8 mouse cellular contexts compared by ENCODE assay signal in the genomic region with DNA sequence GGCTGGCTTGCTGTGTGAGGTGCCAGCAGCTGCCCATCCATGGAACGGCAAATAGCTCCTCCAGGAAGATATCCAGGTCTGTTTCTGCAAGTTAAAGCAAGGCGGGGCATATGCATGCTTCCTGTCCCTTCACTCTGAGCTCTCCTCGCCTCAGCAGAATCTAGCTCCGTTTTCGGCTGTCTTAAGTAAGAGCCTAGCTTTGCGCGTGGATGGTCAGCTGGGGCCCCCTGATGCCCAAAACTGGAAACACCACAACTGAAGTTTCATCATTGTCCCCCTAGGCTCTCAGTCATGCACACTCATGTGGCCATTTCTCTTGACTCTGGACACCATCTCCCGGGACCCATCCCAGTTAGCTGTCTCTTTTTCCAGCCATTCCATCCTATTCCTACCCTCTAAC. TPM values are rescaled to one million over a fixed set of nuclear protein-coding genes. Genes with fewer than 3 reads are reported as not detected.
A peak's percentile ranks its signal among the peaks of the same experiment; 100 is the strongest.
DNase-seq lines count a peak whose midpoint lies in the region; ATAC-seq lines count a peak whose summit lies in the region.
"Had no signal": no experiment of that assay in that cellular context is flagged by ENCODE, and none has a peak within 500 bp of the region (broad histone marks: within the 10 kb centered on the region; RNA-seq: fewer than 3 reads in every experiment).

No protein-coding gene starts in this region.

- H3K36me3 ChIP-seq in heart, embryonic 13.5 days: no peaks in the 10 kb centered on the region
- no peaks in the 10 kb centered on the region for H3K36me3 ChIP-seq in midbrain, embryonic 11.5 days (ENCODE audit: control insufficient read depth, insufficient read depth, low read length)
- H3K36me3 ChIP-seq in stomach, embryonic 16.5 days (ENCODE audit: control insufficient read depth, insufficient read depth, low read length): no peaks in the 10 kb centered on the region
- H3K36me3 ChIP-seq: neural tube, embryonic 12.5 days had no signal

- peak overlapping the region; percentile 35 for H3K4me2 ChIP-seq in heart, embryonic 13.5 days
- H3K4me2 ChIP-seq in midbrain, embryonic 11.5 days: no peak overlapping the region
- H3K4me2 ChIP-seq in stomach, embryonic 16.5 days (ENCODE audit: low read depth, low read length): no peak overlapping the region
- H3K4me2 ChIP-seq: neural tube, embryonic 12.5 days had no signal

- no peaks in the 10 kb centered on the region for H3K9me3 ChIP-seq in heart, embryonic 13.5 days
- no peaks in the 10 kb centered on the region for H3K9me3 ChIP-seq in midbrain, embryonic 11.5 days (ENCODE audit: control insufficient read depth, low read length)
- H3K9me3 ChIP-seq in stomach, embryonic 16.5 days (replicated peaks; ENCODE audit: control insufficient read depth, low read length): no peaks in the 10 kb centered on the region
- H3K9me3 ChIP-seq: neural tube, embryonic 12.5 days had no signal

- DNase-seq in thymus, postnatal 4 days: peak; percentile 13
- DNase-seq in thymus, adult 18-20 months: no peak
- DNase-seq in cerebellum, postnatal 10 days: peak; percentile 66 to 69
- DNase-seq in layer of hippocampus, postnatal 25 days (ENCODE audit: extremely low spot score in 1 of 2, low spot score in 1 of 2): peak; percentile 32 to 55
- peak; percentile 83 for DNase-seq in midbrain, embryonic 11.5 days (ENCODE audit: low spot score, missing footprints)

- no peak overlapping the region for H3K27ac ChIP-seq in heart, embryonic 13.5 days (replicated peaks)
- H3K27ac ChIP-seq in midbrain, embryonic 11.5 days (ENCODE audit: low read depth, low read length): no peak overlapping the region
- H3K27ac ChIP-seq in stomach, embryonic 16.5 days (ENCODE audit: low read length): no peak overlapping the region
- H3K27ac ChIP-seq: neural tube, embryonic 12.5 days had no signal

- H3K4me3 ChIP-seq in heart, embryonic 13.5 days: no peak overlapping the region
- H3K4me3 ChIP-seq in midbrain, embryonic 11.5 days (ENCODE audit: low read depth, low read length): no peak overlapping the region
- H3K4me3 ChIP-seq in stomach, embryonic 16.5 days (replicated peaks; ENCODE audit: low read length): no peak overlapping the region
- H3K4me3 ChIP-seq: neural tube, embryonic 12.5 days had no signal

- no peak overlapping the region for H3K9ac ChIP-seq in heart, embryonic 13.5 days
- H3K9ac ChIP-seq in midbrain, embryonic 11.5 days (ENCODE audit: low read length): no peak overlapping the region
- 0 out of 2 replicates have a peak overlapping the region, but pooled peaks have one; percentile 16 for H3K9ac ChIP-seq in stomach, embryonic 16.5 days (ENCODE audit: low read length)
- H3K9ac ChIP-seq: neural tube, embryonic 12.5 days had no signal

- 24% methylated on average over 8 of the region's 8 CpGs for WGBS in heart, embryonic 13.5 days
- 36% methylated on average over 8 of the region's 8 CpGs for WGBS in midbrain, embryonic 11.5 days
- WGBS in stomach, embryonic 16.5 days: 24% methylated on average over 8 of the region's 8 CpGs

- peaks cover 3% of the 10 kb centered on the region; the same call in 1 of the 2 replicates for H3K4me1 ChIP-seq in heart, embryonic 13.5 days
- H3K4me1 ChIP-seq in midbrain, embryonic 11.5 days (ENCODE audit: control insufficient read depth, insufficient read depth, low read length): no peaks in the 10 kb centered on the region
- H3K4me1 ChIP-seq in stomach, embryonic 16.5 days (ENCODE audit: control insufficient read depth, insufficient read depth, low read length): no peaks in the 10 kb centered on the region
- H3K4me1 ChIP-seq: neural tube, embryonic 12.5 days had no signal

- ATAC-seq in heart, embryonic 13.5 days (ENCODE audit: extremely low read depth, insufficient number of reproducible peaks, low FRiP score, low TSS enrichment): no peak
- ATAC-seq in midbrain, embryonic 11.5 days (ENCODE audit: low FRiP score): no peak
- peak; percentile 61; the same call in 1 of the 2 replicates for ATAC-seq in stomach, embryonic 16.5 days (ENCODE audit: insufficient read depth, low FRiP score)

- H3K27me3 ChIP-seq in heart, embryonic 13.5 days (replicated peaks): no peaks in the 10 kb centered on the region; the same call in 1 of the 2 replicates
- H3K27me3 ChIP-seq in midbrain, embryonic 11.5 days (ENCODE audit: control insufficient read depth, insufficient read depth, low read length): no peaks in the 10 kb centered on the region
- H3K27me3 ChIP-seq in stomach, embryonic 16.5 days (ENCODE audit: control insufficient read depth, insufficient read depth, low read length): no peaks in the 10 kb centered on the region
- H3K27me3 ChIP-seq: neural tube, embryonic 12.5 days had no signal

RNA-seq across cellular contexts. Expression of a gene that starts 34.3 kb away (rescaled TPM):
- polyA plus RNA-seq in heart, embryonic 13.5 days (2015; fragmentation: Nextera tagmentation; extraction: Ambion mirVana): 21.8 and 23.5 TPM in 2 replicates
- 10 to 100 TPM; 51.5 to 70.2 TPM for total RNA-seq in layer of hippocampus, postnatal 25 days (2021)
- 33.7 and 35.3 TPM in 2 replicates for polyA plus RNA-seq in midbrain, embryonic 11.5 days (2014; fragmentation: Nextera tagmentation; extraction: Ambion mirVana)
- polyA plus RNA-seq in stomach, embryonic 16.5 days (2015; fragmentation: Nextera tagmentation; extraction: Ambion mirVana): 26.4 and 28.9 TPM in 2 replicates

Comparison
In these comparisons a context has a peak if more than half of its experiments do, and no peak if none do; other contexts are left out.
1. DNase-seq: peak in thymus, postnatal 4 days (single experiment), cerebellum, postnatal 10 days (2 of 2), layer of hippocampus, postnatal 25 days (2 of 2) and midbrain, embryonic 11.5 days (single experiment); none in thymus, adult 18-20 months (0 of 2).